Mouse (Mus musculus) heart, embryonic 10.5 days (tissue): ENCODE data around the gene Lce3d. TPM values are rescaled to one million over a fixed set of nuclear protein-coding genes. Genes with fewer than 3 reads are reported as not detected.

Experiments
- DNase-seq: peaks from one replicate; pipeline ENCODE4 v3.0.0-alpha.2; 2017; ENCODE audit warnings: low spot score
- H3K27ac ChIP-seq: fragments of 300-500 bp; sonication (generic); 2 replicates; pipeline ENCODE4 v1.5.1; 2016; ENCODE audit warnings: mild to moderate bottlenecking
- H3K27me3 ChIP-seq: fragments of 300-500 bp; sonication (generic); 2 replicates; pipeline ENCODE4 v1.6.1; 2016; ENCODE audit warnings: mild to moderate bottlenecking; ENCODE audit not compliant: poor library complexity, insufficient read depth, severe bottlenecking
- H3K36me3 ChIP-seq: fragments of 300-500 bp; sonication (generic); 2 replicates; pipeline ENCODE4 v1.6.1; 2016; ENCODE audit warnings: mild to moderate bottlenecking, moderate library complexity
- H3K4me1 ChIP-seq: fragments of 300-500 bp; sonication (generic); 2 replicates; pipeline ENCODE4 v1.6.1; 2016; ENCODE audit warnings: mild to moderate bottlenecking
- H3K4me3 ChIP-seq: fragments of 300-500 bp; sonication (generic); 2 replicates; pipeline ENCODE4 v1.5.1; 2016; ENCODE audit warnings: mild to moderate bottlenecking, moderate library complexity
- H3K9me3 ChIP-seq: fragments of 300-500 bp; sonication (generic); 2 replicates; pipeline ENCODE4 v1.6.1; 2016; ENCODE audit warnings: mild to moderate bottlenecking, moderate library complexity
- WGBS: fragments of 180-500 bp; shearing (Covaris S2); methylation state at CpG from one replicate; pipeline ENCODE4 v1.1.7; 2016; 5-methylcytosine and 5-hydroxymethylcytosine counted together
- polyA plus RNA-seq: library from polyadenylated mRNA; unstranded; fragments of >200 nt; fragmentation: Nextera tagmentation; extraction: Ambion mirVana; gene quantifications from 2 replicates; pipeline ENCODE4 v1.2.1, GENCODE M21; 2016

The Lce3d gene
- polyA plus RNA-seq: not detected in 2 replicates

- WGBS: 96% methylated on average over 1 of the region's 1 CpGs
- Histone ChIP-seq H3K4me1 (no peaks in the 10 kb centered on the region), H3K9me3 (no peaks in the 10 kb centered on the region), H3K27ac (no peak within 1 kb of the TSS), H3K36me3 (no peaks in the 10 kb centered on the region), H3K27me3 (no peaks in the 10 kb centered on the region), H3K4me3 (no peak within 1 kb of the TSS)
- no peak for DNase-seq
Observed at GRCm38 (mm10) chr3:92957090-92957489, at the start of gene Lce3d. TSS of gene Lce3d (plus strand) at chr3:92957390.

DNA sequence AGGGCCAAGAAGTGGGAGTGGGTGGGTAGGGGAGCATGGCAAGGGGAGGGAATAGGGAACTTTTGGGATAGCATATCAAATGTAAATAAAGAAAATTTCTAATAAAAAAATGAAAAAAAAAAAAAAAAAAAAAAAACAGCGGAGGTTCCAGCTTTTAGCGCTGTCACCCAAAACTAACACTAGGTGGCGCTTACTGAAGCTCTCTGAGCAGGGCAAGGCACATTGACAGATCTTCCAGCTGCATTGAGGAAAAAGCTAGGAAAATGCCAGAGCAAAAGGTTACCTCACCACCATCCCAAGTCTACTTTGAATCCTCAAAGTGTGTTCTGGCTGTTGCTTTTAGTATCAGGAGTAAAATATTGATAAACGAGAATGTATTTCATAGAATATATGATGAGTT is 49.6 kb upstream of the Lce3d start:
- Histone ChIP-seq H3K4me1 (no peaks in the 10 kb centered on the region), H3K27me3 (no peaks in the 10 kb centered on the region), H3K36me3 (no peaks in the 10 kb centered on the region), H3K4me3 (no peak overlapping the region), H3K9me3 (no peaks in the 10 kb centered on the region), H3K27ac (no peak overlapping the region)
- 18% methylated on average over 4 of the region's 4 CpGs for WGBS
- no peak for DNase-seq

DNA sequence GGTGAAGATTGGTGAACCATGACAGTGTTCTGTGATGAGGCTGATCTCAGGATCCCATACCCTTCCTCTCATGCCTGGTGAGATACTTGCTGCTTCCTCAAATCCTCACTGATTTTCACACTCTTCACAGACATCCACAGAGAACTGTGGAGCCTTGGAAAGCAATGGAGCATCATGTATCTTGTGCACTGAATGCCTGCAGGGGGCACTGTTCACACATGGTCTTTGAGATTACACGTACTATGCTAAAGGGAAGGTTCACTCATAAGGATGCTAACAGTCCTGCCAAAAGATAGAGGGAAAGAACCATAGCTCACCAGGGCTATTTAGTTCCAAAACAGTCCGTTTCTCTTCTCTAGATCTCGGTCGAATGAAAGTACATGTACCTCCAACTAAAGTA is 36.8 kb upstream of the Lce3d start:
- Histone ChIP-seq H3K36me3 (no peaks in the 10 kb centered on the region), H3K4me1 (no peaks in the 10 kb centered on the region), H3K9me3 (no peaks in the 10 kb centered on the region), H3K27me3 (no peaks in the 10 kb centered on the region), H3K4me3 (no peak overlapping the region), H3K27ac (no peak overlapping the region)
- 56% methylated on average over 4 of the region's 4 CpGs for WGBS
- no peak for DNase-seq

GRCm38 (mm10) chr3:92926130-92926529 is 31.1 kb upstream of the Lce3d start, which contains the start of gene Lce3a:
TSS of gene Lce3a (minus strand) at chr3:92926230.
- H3K36me3 ChIP-seq: no peaks in the 10 kb centered on the region
- H3K27me3 ChIP-seq: no peaks in the 10 kb centered on the region
- no peak for DNase-seq
- H3K4me3 ChIP-seq: no peak within 1 kb of the TSS
- no peaks in the 10 kb centered on the region for H3K4me1 ChIP-seq
- no peaks in the 10 kb centered on the region for H3K9me3 ChIP-seq
- 42% methylated on average over 2 of the region's 2 CpGs for WGBS
- H3K27ac ChIP-seq: no peak within 1 kb of the TSS

- Histone ChIP-seq H3K27me3 (no peaks in the 10 kb centered on the region), H3K9me3 (no peaks in the 10 kb centered on the region), H3K36me3 (no peaks in the 10 kb centered on the region), H3K27ac (no peak within 1 kb of the TSS), H3K4me3 (no peak within 1 kb of the TSS), H3K4me1 (no peaks in the 10 kb centered on the region)
- no peak for DNase-seq
- WGBS: 53% methylated on average over 2 of the region's 2 CpGs
Observed at GRCm38 (mm10) chr3:92932679-92933078, 24.5 kb upstream of the Lce3d start, which contains the start of gene Lce3b. TSS of gene Lce3b (plus strand) at chr3:92932979.

DNA sequence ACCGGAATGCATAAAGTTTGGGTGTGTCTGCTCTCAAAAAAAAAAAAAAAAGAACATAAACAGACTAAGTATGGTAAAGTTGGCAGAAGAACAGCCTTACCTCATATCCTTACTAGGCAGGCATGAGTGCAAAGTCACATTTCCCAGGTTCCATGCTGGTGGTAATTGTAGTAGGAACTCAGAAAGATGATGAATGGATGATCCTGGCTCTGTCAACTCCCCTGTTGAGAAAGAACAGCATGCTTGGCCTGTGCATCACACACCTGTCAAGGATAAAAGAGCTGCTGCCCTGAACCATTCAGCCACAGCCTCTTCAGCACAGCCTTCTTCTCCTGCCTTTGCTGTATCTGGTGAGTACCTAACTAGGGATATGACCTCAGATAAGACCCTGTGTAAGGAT is 13.0 kb upstream of the Lce3d start, which contains the start of gene Lce3c:
TSS of gene Lce3c (plus strand) at position 301 of the 400 bp plus-strand sequence.
- Histone ChIP-seq H3K9me3 (no peaks in the 10 kb centered on the region), H3K4me1 (no peaks in the 10 kb centered on the region), H3K27ac (no peak within 1 kb of the TSS), H3K27me3 (no peaks in the 10 kb centered on the region), H3K36me3 (no peaks in the 10 kb centered on the region), H3K4me3 (no peak within 1 kb of the TSS)
- DNase-seq: no peak
- WGBS: 67% methylated on average over 1 of the region's 1 CpGs

- Histone ChIP-seq H3K4me3 (no peak within 1 kb of the TSS), H3K4me1 (no peaks in the 10 kb centered on the region), H3K36me3 (no peaks in the 10 kb centered on the region), H3K9me3 (no peaks in the 10 kb centered on the region), H3K27ac (no peak within 1 kb of the TSS), H3K27me3 (no peaks in the 10 kb centered on the region)
- no peak for DNase-seq
- WGBS: 82% methylated on average over 2 of the region's 2 CpGs
Observed at GRCm38 (mm10) chr3:92966761-92967160, 9.6 kb downstream of the Lce3d start, which contains the start of gene Lce3e. TSS of gene Lce3e (plus strand) at chr3:92967061.

DNA sequence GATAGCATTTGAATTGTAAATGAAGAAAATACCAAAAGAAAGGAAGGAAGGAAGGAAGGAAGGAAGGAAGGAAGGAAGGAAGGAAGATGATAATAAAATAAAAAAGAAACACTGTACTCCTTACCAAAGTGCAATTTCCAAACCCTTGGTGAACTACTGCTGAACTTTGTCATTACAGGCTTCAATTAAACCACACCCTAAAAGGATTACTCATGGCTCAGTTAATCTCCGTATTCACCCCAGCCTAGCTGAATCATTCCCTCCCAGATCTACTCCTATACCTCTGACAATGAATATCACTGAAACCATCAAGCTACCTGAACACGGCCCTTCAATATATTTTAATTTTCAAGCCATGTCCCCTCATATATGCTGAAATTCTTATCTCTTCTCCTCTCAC is 21.3 kb downstream of the Lce3d start:
- Histone ChIP-seq H3K36me3 (no peaks in the 10 kb centered on the region), H3K4me3 (no peak overlapping the region), H3K27me3 (no peaks in the 10 kb centered on the region), H3K27ac (no peak overlapping the region), H3K4me1 (no peaks in the 10 kb centered on the region), H3K9me3 (no peaks in the 10 kb centered on the region)
- no peak for DNase-seq
- WGBS: 74% methylated on average over 2 of the region's 2 CpGs

DNA sequence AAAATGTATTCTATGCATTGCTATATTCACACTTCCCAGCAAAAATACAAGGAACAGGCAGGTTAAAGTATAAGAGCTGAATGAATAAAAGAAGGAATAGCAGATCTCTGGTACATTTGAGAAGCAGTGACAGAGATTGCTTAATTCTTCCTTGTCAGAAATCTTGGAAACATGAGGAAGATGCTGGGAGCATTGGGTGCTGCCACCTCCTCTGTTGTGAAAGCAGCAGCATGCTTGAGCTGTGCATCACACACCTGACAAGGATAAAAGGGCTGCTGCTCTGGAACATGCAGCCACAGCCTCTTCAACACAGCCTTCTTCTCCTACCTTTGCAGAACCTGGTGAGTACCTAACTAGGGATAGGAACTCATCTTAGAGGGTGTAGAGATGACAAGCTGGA is 34.7 kb downstream of the Lce3d start, which contains the start of gene Lce3f:
TSS of gene Lce3f (plus strand) at position 301 of the 400 bp plus-strand sequence.
- H3K27ac ChIP-seq: no peak within 1 kb of the TSS
- no peaks in the 10 kb centered on the region for H3K9me3 ChIP-seq
- H3K4me3 ChIP-seq: no peak within 1 kb of the TSS
- H3K36me3 ChIP-seq: no peaks in the 10 kb centered on the region
- H3K4me1 ChIP-seq: no peaks in the 10 kb centered on the region
- H3K27me3 ChIP-seq: no peaks in the 10 kb centered on the region
- no peak for DNase-seq

DNA sequence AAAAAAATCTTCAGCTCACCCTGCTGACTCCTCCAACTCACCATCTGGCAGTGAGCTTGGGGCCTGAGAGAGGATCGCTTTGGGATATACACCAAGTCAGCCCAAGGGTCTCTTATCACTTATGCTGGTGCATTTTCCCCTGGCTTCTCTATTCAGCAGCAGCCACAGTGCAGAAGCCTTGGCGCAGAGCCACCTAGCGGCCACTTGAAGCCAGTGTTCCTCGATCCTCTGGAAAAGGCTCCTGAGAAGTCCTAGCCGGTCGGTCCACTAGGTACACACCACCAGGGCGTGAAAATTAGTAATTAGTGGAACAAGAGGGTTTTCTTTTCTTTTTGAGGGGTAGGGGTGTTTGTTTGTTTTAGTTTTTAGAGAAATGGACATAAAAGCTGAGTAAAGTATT is 41.5 kb downstream of the Lce3d start:
- Histone ChIP-seq H3K9me3 (no peaks in the 10 kb centered on the region), H3K27ac (no peak overlapping the region), H3K36me3 (no peaks in the 10 kb centered on the region), H3K27me3 (no peaks in the 10 kb centered on the region), H3K4me1 (no peaks in the 10 kb centered on the region), H3K4me3 (no peak overlapping the region)
- WGBS: 4% methylated on average over 7 of the region's 7 CpGs
- DNase-seq: peak; percentile 81

GRCm38 (mm10) chr3:93000621-93001020 is 43.4 kb downstream of the Lce3d start:
- no peak overlapping the region for H3K27ac ChIP-seq
- H3K27me3 ChIP-seq: no peaks in the 10 kb centered on the region
- no peak overlapping the region for H3K4me3 ChIP-seq
- H3K9me3 ChIP-seq: no peaks in the 10 kb centered on the region
- DNase-seq: no peak
- no peaks in the 10 kb centered on the region for H3K4me1 ChIP-seq
- 67% methylated on average over 3 of the region's 3 CpGs for WGBS
- no peaks in the 10 kb centered on the region for H3K36me3 ChIP-seq

DNA sequence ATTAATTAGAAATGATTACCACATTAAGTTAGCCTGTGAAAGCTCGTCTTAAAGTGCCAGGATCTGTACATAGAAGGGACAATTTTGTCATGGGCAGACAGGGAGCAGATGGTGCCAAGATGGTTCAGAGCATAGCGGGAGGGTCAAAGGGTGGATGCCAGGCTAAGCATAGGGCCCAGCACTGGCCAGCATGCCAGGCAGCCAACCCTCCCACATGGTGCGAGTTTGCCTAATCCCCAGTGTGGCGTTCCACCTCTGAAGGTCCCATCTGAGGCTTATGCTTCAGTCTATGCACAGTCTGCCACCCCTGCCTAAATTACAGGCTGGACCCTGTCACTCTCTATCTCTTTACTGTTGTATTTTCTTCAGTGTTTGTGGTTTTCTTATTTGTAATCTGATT is 45.7 kb downstream of the Lce3d start:
- 74% methylated on average over 4 of the region's 4 CpGs for WGBS
- no peaks in the 10 kb centered on the region for H3K27me3 ChIP-seq
- H3K9me3 ChIP-seq: no peaks in the 10 kb centered on the region
- no peaks in the 10 kb centered on the region for H3K4me1 ChIP-seq
- no peak for DNase-seq
- no peak overlapping the region for H3K27ac ChIP-seq
- H3K4me3 ChIP-seq: no peak overlapping the region
- H3K36me3 ChIP-seq: no peaks in the 10 kb centered on the region
